In the genomic region with DNA sequence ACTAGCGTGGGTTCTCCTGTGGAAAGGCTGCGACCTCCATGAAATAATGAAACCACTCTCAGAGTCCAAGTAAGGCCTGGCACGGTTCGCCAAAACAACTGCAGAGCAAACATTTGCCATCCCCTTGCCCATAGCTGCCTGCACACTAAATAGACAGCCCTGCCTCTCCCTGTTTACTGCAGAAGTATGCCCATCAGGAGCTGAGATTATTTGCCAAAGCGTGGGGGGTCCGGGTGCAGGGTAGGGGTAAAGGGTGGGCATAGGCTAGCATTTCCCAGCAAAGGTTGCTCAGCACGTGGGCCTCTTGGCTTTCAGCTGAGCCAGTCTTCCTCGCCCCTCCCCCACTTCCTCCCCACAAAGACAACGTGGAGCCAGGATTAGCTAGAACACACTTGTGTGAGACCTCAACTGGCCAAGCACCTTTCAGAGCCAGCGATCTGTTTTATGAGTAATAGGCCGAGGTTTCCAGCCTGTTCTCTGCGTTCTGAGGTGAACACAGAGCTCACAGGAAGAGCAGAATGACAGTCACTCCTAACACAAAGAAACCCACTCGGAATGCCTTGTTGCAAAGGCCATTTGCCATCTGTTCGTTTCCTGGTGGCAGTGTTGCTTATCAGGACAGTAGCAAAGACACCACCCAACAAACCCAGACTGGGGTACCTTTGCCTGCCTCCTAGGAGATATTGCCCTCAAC, we compare ENCODE assay signal across 9 mouse cellular contexts. TPM values are rescaled to one million over a fixed set of nuclear protein-coding genes. Genes with fewer than 3 reads are reported as not detected.
DNase-seq lines count a peak whose midpoint lies in the region; ATAC-seq and TF ChIP-seq lines count a peak whose summit lies in the region.
"Had no signal": no experiment of that assay in that cellular context is flagged by ENCODE, and none has a peak within 500 bp of the region (broad histone marks: within the 10 kb centered on the region; RNA-seq: fewer than 3 reads in every experiment).

No protein-coding gene starts in this region.

- H3K9ac ChIP-seq in forebrain, embryonic 14.5 days (ENCODE audit: low read length): no peak overlapping the region
- peak overlapping the region; percentile 6; the same call in 1 of the 2 replicates for H3K9ac ChIP-seq in lung, embryonic 14.5 days
- no peak overlapping the region for H3K9ac ChIP-seq in neural tube, embryonic 14.5 days (replicated peaks; ENCODE audit: low read depth, low read length)

- intact Hi-C loops in heart, postnatal 14 days (cut with DNase I): loop anchor here (2.0 to 5.0 kb wide), 2 partner anchors 21 to 72 kb away; no protein-coding TSS in a partner anchor

- TF ChIP-seq CTCF in lung, embryonic 14.5 days (IDR thresholded peaks at IDR 0.05; ENCODE audit: low read depth): no peak

- peaks cover 15% of the 10 kb centered on the region for H3K4me1 ChIP-seq in forebrain, embryonic 14.5 days (ENCODE audit: control insufficient read depth, insufficient read depth, low read length)
- H3K4me1 ChIP-seq in lung, embryonic 14.5 days (ENCODE audit: insufficient read depth): peaks cover 15% of the 10 kb centered on the region
- H3K4me1 ChIP-seq in neural tube, embryonic 14.5 days (ENCODE audit: control insufficient read depth, insufficient read depth, low read length): peaks cover 4% of the 10 kb centered on the region; the same call in 1 of the 2 replicates

- peak; percentile 53 for DNase-seq in MEL-GATA-1-ER (ENCODE audit: extremely low read depth, low read depth)
- DNase-seq in forebrain, embryonic 14.5 days (ENCODE audit: low spot score): peak; percentile 31
- DNase-seq in heart, postnatal 14 days: peak; percentile 86 to 87
- peak; percentile 80 to 87 for DNase-seq in kidney, postnatal 4 days
- peak; percentile 79 for DNase-seq in lung, embryonic 14.5 days
- DNase-seq in thymus, postnatal 10 days (ENCODE audit: low spot score in 2 of 2): peak; percentile 61 to 71

- peak overlapping the region; percentile 63 for H3K27ac ChIP-seq in forebrain, embryonic 14.5 days (ENCODE audit: low read depth, low read length)
- H3K27ac ChIP-seq in lung, embryonic 14.5 days (ENCODE audit: low read depth): peak overlapping the region; percentile 96
- H3K27ac ChIP-seq in neural tube, embryonic 14.5 days (ENCODE audit: low read depth, low read length): peak overlapping the region; percentile 34; the same call in 1 of the 2 replicates

- 53% methylated on average over 14 of the region's 14 CpGs for WGBS in forebrain, embryonic 14.5 days
- 22% methylated on average over 14 of the region's 14 CpGs for WGBS in lung, embryonic 14.5 days
- WGBS in neural tube, embryonic 14.5 days: 53% methylated on average over 14 of the region's 14 CpGs

- H3K4me3 ChIP-seq in forebrain, embryonic 14.5 days (ENCODE audit: low read depth, low read length): no peak overlapping the region
- no peak overlapping the region for H3K4me3 ChIP-seq in lung, embryonic 14.5 days (ENCODE audit: low read depth, low read length)
- H3K4me3 ChIP-seq in neural tube, embryonic 14.5 days (ENCODE audit: low read depth, low read length): no peak overlapping the region

- H3K27me3 ChIP-seq in forebrain, embryonic 14.5 days (replicated peaks; ENCODE audit: control insufficient read depth, insufficient read depth, low read length): no peaks in the 10 kb centered on the region
- H3K27me3 ChIP-seq in lung, embryonic 14.5 days (ENCODE audit: insufficient read depth, low read length): no peaks in the 10 kb centered on the region
- H3K27me3 ChIP-seq in neural tube, embryonic 14.5 days (ENCODE audit: control insufficient read depth, insufficient read depth, low read length): no peaks in the 10 kb centered on the region

- no peaks in the 10 kb centered on the region for H3K9me3 ChIP-seq in forebrain, embryonic 14.5 days (replicated peaks; ENCODE audit: control insufficient read depth, low read length)
- no peaks in the 10 kb centered on the region for H3K9me3 ChIP-seq in lung, embryonic 14.5 days (ENCODE audit: low read depth, low read length)
- H3K9me3 ChIP-seq in neural tube, embryonic 14.5 days (ENCODE audit: control insufficient read depth, low read length): no peaks in the 10 kb centered on the region
- H3K9me3 ChIP-seq: G1E had no signal

- no peak overlapping the region for H3K4me2 ChIP-seq in forebrain, embryonic 14.5 days (ENCODE audit: low read length)
- H3K4me2 ChIP-seq in lung, embryonic 14.5 days: peak overlapping the region; percentile 48
- 0 out of 2 replicates have a peak overlapping the region, but pooled peaks have one; percentile 4 for H3K4me2 ChIP-seq in neural tube, embryonic 14.5 days (ENCODE audit: low read depth, low read length)

- H3K36me3 ChIP-seq in forebrain, embryonic 14.5 days (ENCODE audit: control insufficient read depth, insufficient read depth, low read length): no peaks in the 10 kb centered on the region
- H3K36me3 ChIP-seq in lung, embryonic 14.5 days (ENCODE audit: insufficient read depth): no peaks in the 10 kb centered on the region
- H3K36me3 ChIP-seq in neural tube, embryonic 14.5 days (ENCODE audit: control insufficient read depth, insufficient read depth, low read length): no peaks in the 10 kb centered on the region
- H3K36me3 ChIP-seq: G1E had no signal

- peak; percentile 27; the same call in 1 of the 2 replicates for ATAC-seq in cerebellum, adult (ENCODE audit: insufficient number of reproducible peaks, low FRiP score, low TSS enrichment)
- ATAC-seq in forebrain, embryonic 14.5 days: peak; percentile 19; the same call in 1 of the 2 replicates
- peak; percentile 64 for ATAC-seq in lung, embryonic 14.5 days (ENCODE audit: insufficient read depth)
- ATAC-seq in neural tube, embryonic 14.5 days (ENCODE audit: low read depth): peak; percentile 55

RNA-seq across cellular contexts. Expression of a gene that starts 55.6 kb away (rescaled TPM):
- polyA plus RNA-seq in forebrain, embryonic 14.5 days (2014; fragmentation: Nextera tagmentation; extraction: Ambion mirVana): 10.3 and 12.2 TPM in 2 replicates
- total RNA-seq in heart, postnatal 14 days (2021): 10 to 100 TPM; 18.8 to 21.0 TPM
- polyA plus RNA-seq in lung, embryonic 14.5 days (2014; fragmentation: Nextera tagmentation; extraction: Ambion mirVana): 10.3 and 11.6 TPM in 2 replicates
- 6.4 and 11.6 TPM in 2 replicates for polyA plus RNA-seq in neural tube, embryonic 14.5 days (2014; fragmentation: Nextera tagmentation; extraction: Ambion mirVana)
- polyA plus RNA-seq: G1E had no signal

Comparison
In these comparisons a context has a peak if more than half of its experiments do, and no peak if none do; other contexts are left out.
1. DNase-seq: peak in every context shown above with its lines; median percentile 86 in heart, postnatal 14 days; 84 in kidney, postnatal 4 days; 79 in lung, embryonic 14.5 days; 66 in thymus, postnatal 10 days; 53 in MEL-GATA-1-ER; 31 in forebrain, embryonic 14.5 days.
2. H3K27ac ChIP-seq: peak in every context shown above with its lines; median percentile 96 in lung, embryonic 14.5 days; 63 in forebrain, embryonic 14.5 days; 34 in neural tube, embryonic 14.5 days.